ENCODE assay signal across 7 mouse cellular contexts in the genomic region with DNA sequence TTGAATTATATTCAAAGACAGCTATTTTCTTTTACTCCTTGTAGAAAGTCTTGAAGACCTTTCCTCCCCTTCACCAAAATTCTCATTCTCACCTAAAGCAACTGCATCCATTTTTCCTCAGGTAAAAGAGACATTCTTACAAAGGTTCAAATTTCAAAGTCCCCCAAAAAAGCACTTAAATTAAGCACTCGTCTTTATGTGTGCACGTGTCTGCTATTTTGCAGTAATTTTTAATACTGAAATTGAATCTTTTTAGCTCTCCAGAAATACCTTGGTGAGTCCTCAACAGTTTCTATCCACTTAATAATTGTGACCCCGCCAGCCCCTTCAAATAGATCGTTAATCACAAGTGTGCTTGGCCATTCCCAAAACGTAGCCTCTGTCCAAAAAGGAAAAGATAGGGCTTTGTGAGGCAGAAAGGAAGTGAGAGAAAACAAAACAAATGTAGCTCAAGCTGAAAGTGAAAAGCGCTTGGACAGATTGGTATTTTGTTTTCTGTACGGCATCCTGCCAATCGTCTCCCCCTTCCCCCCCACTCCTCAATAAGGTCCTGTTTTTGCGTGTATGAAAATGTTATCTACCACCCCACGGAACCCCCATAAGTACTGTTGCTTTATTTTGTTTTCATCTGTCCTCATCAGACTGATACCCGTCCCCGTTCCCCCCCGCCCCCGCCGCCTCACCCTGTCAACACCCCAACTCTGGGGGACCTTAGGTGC. TPM values are rescaled to one million over a fixed set of nuclear protein-coding genes. Genes with fewer than 3 reads are reported as not detected.
DNase-seq lines count a peak whose midpoint lies in the region; ATAC-seq and TF ChIP-seq lines count a peak whose summit lies in the region.
"Not testable (repeated sequence)": the region's sequence is repeated elsewhere in the genome, so short reads cannot be mapped to it uniquely, and the experiment has no call there.

No protein-coding gene starts in this region.

- not testable (repeated sequence) for H3K9me3 ChIP-seq in embryonic facial prominence, embryonic 14.5 days (ENCODE audit: control insufficient read depth, low read length); heart, embryonic 10.5 days; limb, embryonic 11.5 days (ENCODE audit: control insufficient read depth, low read length); lung, postnatal 0 days (ENCODE audit: low read length); neural tube, embryonic 14.5 days (ENCODE audit: control insufficient read depth, low read length)

- ATAC-seq in embryonic facial prominence, embryonic 14.5 days (ENCODE audit: low read depth); limb, embryonic 11.5 days (ENCODE audit: insufficient number of reproducible peaks, low FRiP score, low TSS enrichment, low read depth); lung, postnatal 0 days; neural tube, embryonic 14.5 days (ENCODE audit: low read depth): not testable (repeated sequence)

- peak overlapping the region; percentile 76 for H3K9ac ChIP-seq in embryonic facial prominence, embryonic 14.5 days (ENCODE audit: low read depth, low read length)
- H3K9ac ChIP-seq in limb, embryonic 11.5 days (ENCODE audit: low read length), result peak overlapping the region; percentile 76; the same call in 1 of the 2 replicates
- peak overlapping the region; percentile 76 for H3K9ac ChIP-seq in lung, postnatal 0 days (replicated peaks; ENCODE audit: low read depth)
- H3K9ac ChIP-seq in neural tube, embryonic 14.5 days (replicated peaks; ENCODE audit: low read depth, low read length), result peak overlapping the region; percentile 41; the same call in 1 of the 2 replicates

- H3K36me3 ChIP-seq in embryonic facial prominence, embryonic 14.5 days (ENCODE audit: control insufficient read depth, insufficient read depth, low read length); heart, embryonic 10.5 days; limb, embryonic 11.5 days (ENCODE audit: control insufficient read depth, insufficient read depth, low read length); lung, postnatal 0 days (ENCODE audit: insufficient read depth, low read length); neural tube, embryonic 14.5 days (ENCODE audit: control insufficient read depth, insufficient read depth, low read length): not testable (repeated sequence)

- WGBS in embryonic facial prominence, embryonic 14.5 days, result 1% methylated on average over 15 of the region's 15 CpGs
- 3% methylated on average over 15 of the region's 15 CpGs for WGBS in heart, embryonic 10.5 days
- under 1% methylated on average over 15 of the region's 15 CpGs for WGBS in limb, embryonic 11.5 days
- WGBS in lung, postnatal 0 days, result 2% methylated on average over 15 of the region's 15 CpGs
- 2% methylated on average over 15 of the region's 15 CpGs for WGBS in neural tube, embryonic 14.5 days

- H3K27ac ChIP-seq in embryonic facial prominence, embryonic 14.5 days (replicated peaks; ENCODE audit: low read depth, low read length); limb, embryonic 11.5 days (replicated peaks; ENCODE audit: low read depth, low read length); neural tube, embryonic 14.5 days (ENCODE audit: low read depth, low read length): not testable (repeated sequence)
- peak overlapping the region; percentile 92 for H3K27ac ChIP-seq in heart, embryonic 10.5 days
- H3K27ac ChIP-seq in lung, postnatal 0 days (ENCODE audit: low read length), result peak overlapping the region; percentile 79

- TF ChIP-seq EP300 in lung, postnatal 0 days (IDR thresholded peaks at IDR 0.05), result not testable (repeated sequence)

- peak overlapping the region; percentile 96 for H3K4me2 ChIP-seq in embryonic facial prominence, embryonic 14.5 days (ENCODE audit: low read depth, low read length)
- H3K4me2 ChIP-seq in limb, embryonic 11.5 days (ENCODE audit: low read depth, severe bottlenecking), result peak overlapping the region; percentile 97
- H3K4me2 ChIP-seq in lung, postnatal 0 days (replicated peaks; ENCODE audit: low read depth, low read length), result peak overlapping the region; percentile 98
- H3K4me2 ChIP-seq in neural tube, embryonic 14.5 days (ENCODE audit: low read depth, low read length), result peak overlapping the region; percentile 90

- H3K4me1 ChIP-seq in embryonic facial prominence, embryonic 14.5 days (ENCODE audit: control insufficient read depth, insufficient read depth, low read length); heart, embryonic 10.5 days; limb, embryonic 11.5 days (ENCODE audit: control insufficient read depth, insufficient read depth, low read length); lung, postnatal 0 days (ENCODE audit: insufficient read depth, low read depth, low read length); neural tube, embryonic 14.5 days (ENCODE audit: control insufficient read depth, insufficient read depth, low read length): not testable (repeated sequence)

- DNase-seq in NIH3T3 (ENCODE audit: low read depth), result peak; percentile 36
- DNase-seq in embryonic facial prominence, embryonic 14.5 days (ENCODE audit: low spot score); heart, embryonic 10.5 days (ENCODE audit: low spot score); limb, embryonic 11.5 days (ENCODE audit: low spot score): not testable (repeated sequence)
- DNase-seq in induced T-regulatory cell, adult 2 months (ENCODE audit: low read depth), result peak; percentile 45
- DNase-seq in lung, postnatal 0 days (ENCODE audit: low spot score), result peak; percentile 29

- not testable (repeated sequence) for H3K27me3 ChIP-seq in embryonic facial prominence, embryonic 14.5 days (replicated peaks; ENCODE audit: control insufficient read depth, insufficient read depth, low read length); heart, embryonic 10.5 days (ENCODE audit: insufficient read depth, poor library complexity, severe bottlenecking); limb, embryonic 11.5 days (ENCODE audit: control insufficient read depth, insufficient read depth, low read length); lung, postnatal 0 days (replicated peaks; ENCODE audit: insufficient read depth, low read length)
- peaks cover 12% of the 10 kb centered on the region for H3K27me3 ChIP-seq in neural tube, embryonic 14.5 days (ENCODE audit: control insufficient read depth, insufficient read depth, low read length)

- H3K4me3 ChIP-seq in embryonic facial prominence, embryonic 14.5 days (ENCODE audit: low read depth, low read length), result peak overlapping the region; percentile 66
- H3K4me3 ChIP-seq in heart, embryonic 10.5 days, result peak overlapping the region; percentile 75
- H3K4me3 ChIP-seq in limb, embryonic 11.5 days (ENCODE audit: low read depth, low read length), result peak overlapping the region; percentile 68
- peak overlapping the region; percentile 75 for H3K4me3 ChIP-seq in lung, postnatal 0 days (ENCODE audit: low read depth, low read length)
- peak overlapping the region; percentile 48 for H3K4me3 ChIP-seq in neural tube, embryonic 14.5 days (ENCODE audit: low read depth, low read length)

- not testable (repeated sequence) for TF ChIP-seq CTCF in lung, postnatal 0 days (IDR thresholded peaks at IDR 0.05)

RNA-seq across cellular contexts. Expression of a gene that starts 0.8 kb away (rescaled TPM):
- polyA plus RNA-seq in embryonic facial prominence, embryonic 14.5 days (2014; fragmentation: Nextera tagmentation; extraction: Ambion mirVana), result 20.9 and 21.3 TPM in 2 replicates
- polyA plus RNA-seq in heart, embryonic 10.5 days (2016; fragmentation: Nextera tagmentation; extraction: Ambion mirVana), result 20.9 and 32.4 TPM in 2 replicates
- polyA plus RNA-seq in limb, embryonic 11.5 days (2014; fragmentation: Nextera tagmentation; extraction: Ambion mirVana), result 31.3 and 32.1 TPM in 2 replicates
- 19.7 and 27.7 TPM in 2 replicates for polyA plus RNA-seq in lung, postnatal 0 days (2015; fragmentation: Nextera tagmentation; extraction: Ambion mirVana)
- polyA plus RNA-seq in neural tube, embryonic 14.5 days (2014; fragmentation: Nextera tagmentation; extraction: Ambion mirVana), result 12.2 and 12.7 TPM in 2 replicates
